Mouse (Mus musculus) embryonic facial prominence, embryonic 12.5 days (tissue): ENCODE measurements around the gene Snw1. TPM values are rescaled to one million over a fixed set of nuclear protein-coding genes. Genes with fewer than 3 reads are reported as not detected.

Experiments
- ATAC-seq: fragments of 200-750 bp; cut with Nextera tagmentation; 2 replicates; pipeline ENCODE4 v1.8.0; 2017; ENCODE audit not compliant: insufficient number of reproducible peaks, insufficient read depth, low FRiP score, low TSS enrichment
- H3K27ac ChIP-seq: fragments of 300-500 bp; sonication (generic); 2 replicates; pipeline ENCODE4 v1.5.1; 2016; ENCODE audit warnings: mild to moderate bottlenecking
- H3K27me3 ChIP-seq: fragments of 300-500 bp; sonication (generic); 2 replicates; pipeline ENCODE4 v1.6.1; 2016; ENCODE audit warnings: mild to moderate bottlenecking, moderate library complexity
- H3K36me3 ChIP-seq: fragments of 300-500 bp; sonication (generic); 2 replicates; pipeline ENCODE4 v1.6.1; 2016; ENCODE audit warnings: mild to moderate bottlenecking
- H3K4me1 ChIP-seq: fragments of 300-500 bp; sonication (generic); 2 replicates; pipeline ENCODE4 v1.6.1; 2016
- H3K4me2 ChIP-seq: fragments of 300-500 bp; sonication (generic); replicated peaks from 2 replicates; pipeline ENCODE4 v1.6.1; 2016; ENCODE audit warnings: mild to moderate bottlenecking, moderate library complexity
- H3K4me3 ChIP-seq: fragments of 300-500 bp; sonication (generic); 2 replicates; pipeline ENCODE4 v1.5.1; 2016; ENCODE audit warnings: mild to moderate bottlenecking
- H3K9ac ChIP-seq: fragments of 300-500 bp; sonication (generic); 2 replicates; pipeline ENCODE4 v1.6.1; 2016; ENCODE audit warnings: mild to moderate bottlenecking, moderate library complexity
- H3K9me3 ChIP-seq: fragments of 300-500 bp; sonication (generic); 2 replicates; pipeline ENCODE4 v1.6.1; 2016; ENCODE audit warnings: mild to moderate bottlenecking, moderate library complexity
- WGBS: fragments of 180-500 bp; shearing (Covaris S2); methylation state at CpG from one replicate; pipeline ENCODE4 v1.1.7; 2016; 5-methylcytosine and 5-hydroxymethylcytosine counted together
- polyA plus RNA-seq: library from polyadenylated mRNA; unstranded; fragments of >200 nt; fragmentation: Nextera tagmentation; extraction: Ambion mirVana; gene quantifications from 2 replicates; pipeline ENCODE4 v1.2.1, GENCODE M21; 2016

Gene Snw1
- polyA plus RNA-seq, 1 experiment from 2014 or later: 147 TPM

DNA sequence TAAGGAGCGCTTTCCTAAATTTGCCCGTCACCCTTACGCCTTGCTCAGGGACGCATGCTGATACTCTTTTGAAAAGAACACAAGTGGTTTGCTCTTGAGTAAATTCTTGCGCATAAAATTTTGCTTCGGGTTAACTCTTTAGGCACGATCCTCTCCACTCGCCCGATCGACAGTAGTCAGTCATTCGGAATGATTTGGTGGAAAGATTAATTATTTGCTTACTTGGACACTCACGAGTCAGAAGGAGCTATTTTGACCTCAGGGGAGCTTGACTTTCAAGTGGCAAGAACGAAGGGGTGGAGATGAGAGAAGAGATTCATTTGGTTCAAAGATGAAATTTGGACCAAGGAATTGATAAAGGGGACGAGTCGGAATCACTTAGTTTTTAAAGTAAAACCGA lies 27.9 kb downstream of the Snw1 start:
- Histone ChIP-seq H3K4me2 (peak overlapping the region; percentile 65), H3K27ac (no peak overlapping the region), H3K4me1 (peaks cover 17% of the 10 kb centered on the region), H3K27me3 (no peaks in the 10 kb centered on the region), H3K9me3 (no peaks in the 10 kb centered on the region), H3K36me3 (peaks cover 46% of the 10 kb centered on the region), H3K9ac (peak overlapping the region; percentile 91), H3K4me3 (peak overlapping the region; percentile 99)
- WGBS: 3% methylated on average over 16 of the region's 16 CpGs
- ATAC-seq: no peak

DNA sequence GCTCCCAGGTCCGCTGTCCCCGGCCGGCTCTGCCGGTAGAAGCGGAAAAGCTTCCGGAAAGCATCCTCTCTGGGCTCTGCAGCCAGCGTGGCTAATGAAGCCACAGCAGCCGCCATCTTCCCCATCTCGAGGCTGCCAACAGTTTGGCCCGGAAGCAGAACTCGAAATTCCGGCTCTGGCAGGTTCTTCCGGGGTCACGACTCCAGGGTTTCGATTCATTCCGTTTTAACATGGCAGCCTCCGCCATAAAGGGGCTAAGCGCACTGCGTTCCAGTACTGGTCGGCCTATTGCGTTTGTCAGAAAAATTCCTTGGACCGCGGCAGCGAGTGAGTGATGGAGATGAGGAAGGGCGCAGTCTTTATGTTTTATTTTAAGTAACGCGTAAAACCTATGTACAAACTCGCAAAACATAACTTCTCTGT lies 28.4 kb downstream of the Snw1 start, which contains the start of the genes Slirp and Alkbh1:
Slirp (plus strand) TSS at position 197 of the 423 bp plus-strand sequence.
Alkbh1 (minus strand) TSS at position 318 of the 423 bp plus-strand sequence.
- H3K27me3 ChIP-seq: no peaks in the 10 kb centered on the region
- H3K36me3 ChIP-seq: peaks cover 48% of the 10 kb centered on the region
- H3K4me3 ChIP-seq: peak within 1 kb of the TSS; percentile 99

DNA sequence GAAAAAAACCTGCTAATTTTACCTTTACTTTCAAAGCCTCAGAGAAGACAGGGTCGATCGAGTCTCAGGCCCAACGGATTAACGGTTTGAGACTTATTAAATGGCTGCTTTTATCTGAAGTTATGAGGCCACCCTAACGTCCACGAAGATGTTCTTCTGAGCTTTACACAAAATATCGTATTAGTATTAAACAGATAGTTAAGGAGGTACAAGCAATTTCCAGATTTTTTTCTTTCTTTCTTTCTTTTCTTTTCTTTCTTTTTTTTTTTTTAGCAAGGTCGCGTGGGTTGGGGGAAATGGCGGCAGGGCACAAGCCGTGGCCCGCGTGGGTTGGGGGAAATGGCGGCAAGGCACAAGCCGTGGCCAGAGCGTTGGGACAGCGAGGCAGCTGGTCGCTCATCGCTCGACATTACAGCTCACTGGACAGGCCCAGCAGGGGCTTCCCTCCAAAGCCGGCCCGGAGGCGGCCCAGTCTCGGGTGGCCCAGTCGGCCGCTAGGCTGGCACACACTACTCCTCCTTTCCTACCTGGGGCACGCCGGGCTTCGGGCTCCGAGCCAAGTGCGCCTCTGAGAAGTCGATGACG lies 28.9 kb downstream of the Snw1 start:
- WGBS: under 1% methylated on average over 33 of the region's 33 CpGs
- H3K4me3 ChIP-seq: peak overlapping the region; percentile 99
- no peaks in the 10 kb centered on the region for H3K9me3 ChIP-seq
- H3K27me3 ChIP-seq: no peaks in the 10 kb centered on the region
- H3K27ac ChIP-seq: peak overlapping the region; percentile 84
- peak overlapping the region; percentile 91 for H3K9ac ChIP-seq
- peak overlapping the region; percentile 65 for H3K4me2 ChIP-seq
- peaks cover 17% of the 10 kb centered on the region for H3K4me1 ChIP-seq
- ATAC-seq: peak; percentile 86
- H3K36me3 ChIP-seq: peaks cover 45% of the 10 kb centered on the region

More for the DNA sequence above, 28.4 kb downstream of the Snw1 start, which contains the start of the genes Slirp and Alkbh1:
- under 1% methylated on average over 28 of the region's 28 CpGs for WGBS
- Histone ChIP-seq H3K27ac (peak within 1 kb of the TSS; percentile 84), H3K9me3 (no peaks in the 10 kb centered on the region), H3K9ac (peak within 1 kb of the TSS; percentile 91), H3K4me1 (peaks cover 17% of the 10 kb centered on the region), H3K4me2 (peak within 1 kb of the TSS; percentile 65)
- ATAC-seq: peak; percentile 88

DNA sequence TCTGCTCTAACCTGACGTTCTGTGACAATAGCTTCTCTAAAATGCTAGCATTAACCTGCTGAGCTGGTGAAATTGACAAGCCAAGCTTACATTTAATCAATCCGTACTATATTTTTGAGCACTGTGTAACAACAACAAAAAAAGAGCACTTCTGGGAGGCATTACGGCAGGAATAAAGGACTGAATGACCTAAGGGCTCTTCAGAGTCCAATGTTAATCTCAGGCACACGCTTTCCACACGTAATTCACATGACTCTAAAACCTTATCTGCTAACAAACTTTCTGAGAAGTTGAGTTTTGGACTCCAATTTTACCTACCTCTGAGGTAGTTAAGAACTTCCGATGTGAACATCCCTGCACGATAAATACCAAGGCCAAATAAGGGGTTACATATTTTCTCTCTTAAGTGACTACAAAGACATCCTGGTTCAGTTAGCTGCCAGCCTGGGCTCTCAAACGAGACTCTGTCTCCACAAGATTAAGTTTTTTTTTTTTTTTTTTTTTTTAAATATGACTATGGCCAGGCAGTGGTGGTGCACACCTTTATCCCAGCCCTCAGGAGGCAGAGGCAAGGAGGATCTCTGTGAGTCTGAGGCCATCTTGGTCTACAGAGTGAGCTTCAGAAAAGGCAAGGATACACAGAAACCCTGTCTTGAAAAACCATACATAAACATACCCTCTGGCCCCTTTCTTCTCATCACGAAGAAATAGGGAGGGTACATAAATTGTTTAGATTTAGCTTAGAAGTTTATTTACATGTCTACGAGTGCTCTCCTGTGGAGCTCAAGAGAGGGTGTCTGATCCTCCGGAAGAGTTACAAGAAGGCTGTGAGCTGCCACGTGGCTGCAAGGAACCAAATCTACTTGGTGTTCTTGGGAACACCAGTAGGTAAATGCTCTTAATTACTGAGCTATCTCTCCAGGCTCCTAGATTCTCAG lies 29.6 kb downstream of the Snw1 start:
- no peak overlapping the region for H3K27ac ChIP-seq
- peaks cover 45% of the 10 kb centered on the region for H3K36me3 ChIP-seq
- peaks cover 17% of the 10 kb centered on the region for H3K4me1 ChIP-seq
- peak overlapping the region; percentile 99 for H3K4me3 ChIP-seq
- ATAC-seq: no peak
- peak overlapping the region; percentile 65 for H3K4me2 ChIP-seq
- peak overlapping the region; percentile 91 for H3K9ac ChIP-seq
- H3K27me3 ChIP-seq: no peaks in the 10 kb centered on the region
- H3K9me3 ChIP-seq: no peaks in the 10 kb centered on the region
- 26% methylated on average over 12 of the region's 12 CpGs for WGBS

DNA sequence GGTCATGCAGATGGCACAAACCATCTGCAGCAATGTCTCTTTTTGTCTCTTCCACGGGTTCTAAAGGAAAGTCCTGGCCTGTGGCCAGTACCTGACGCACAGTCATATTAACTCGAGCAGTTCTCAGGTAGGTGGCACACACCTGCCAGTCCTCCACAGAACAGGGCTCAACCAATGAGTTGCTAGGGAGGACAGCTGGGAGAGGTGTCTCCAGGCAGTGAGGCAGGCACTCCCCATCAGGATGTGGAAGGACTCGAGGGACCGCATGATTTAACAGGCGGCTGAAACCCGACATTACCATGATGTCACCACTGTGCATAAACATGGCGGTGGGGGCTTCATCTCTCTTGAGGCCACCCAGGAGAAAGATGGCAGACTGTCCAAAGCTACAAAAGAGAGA lies 43.2 kb downstream of the Snw1 start:
- H3K9me3 ChIP-seq: no peaks in the 10 kb centered on the region
- H3K4me2 ChIP-seq: no peak overlapping the region
- no peak overlapping the region for H3K4me3 ChIP-seq
- H3K27me3 ChIP-seq: no peaks in the 10 kb centered on the region
- H3K4me1 ChIP-seq: no peaks in the 10 kb centered on the region
- no peak overlapping the region for H3K27ac ChIP-seq
- H3K36me3 ChIP-seq: peaks cover 78% of the 10 kb centered on the region
- H3K9ac ChIP-seq: no peak overlapping the region
- 84% methylated on average over 8 of the region's 8 CpGs for WGBS
- ATAC-seq: no peak

DNA sequence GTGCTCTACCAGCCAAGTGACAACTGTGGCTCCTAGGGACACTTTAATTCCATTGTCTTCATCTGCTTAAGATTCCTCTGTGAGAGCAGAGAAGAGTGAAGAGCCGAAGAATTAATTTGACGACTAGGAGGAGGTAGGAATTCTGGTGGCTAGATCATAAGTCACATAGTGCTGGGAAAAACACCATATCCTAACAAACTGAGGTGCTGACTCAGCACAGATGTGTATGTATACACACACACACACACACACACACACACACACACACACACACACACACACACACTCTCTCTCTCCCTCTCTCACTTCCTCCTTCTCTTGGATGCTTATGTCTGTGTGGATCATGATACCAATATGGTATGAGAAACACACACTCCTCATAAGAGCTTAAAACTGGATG lies 43.8 kb downstream of the Snw1 start:
- WGBS: 93% methylated on average over 2 of the region's 2 CpGs
- no peak overlapping the region for H3K4me3 ChIP-seq
- no peak overlapping the region for H3K4me2 ChIP-seq
- no peak overlapping the region for H3K9ac ChIP-seq
- ATAC-seq: no peak
- no peak overlapping the region for H3K27ac ChIP-seq
- no peaks in the 10 kb centered on the region for H3K9me3 ChIP-seq
- H3K4me1 ChIP-seq: no peaks in the 10 kb centered on the region
- peaks cover 72% of the 10 kb centered on the region for H3K36me3 ChIP-seq
- H3K27me3 ChIP-seq: no peaks in the 10 kb centered on the region

DNA sequence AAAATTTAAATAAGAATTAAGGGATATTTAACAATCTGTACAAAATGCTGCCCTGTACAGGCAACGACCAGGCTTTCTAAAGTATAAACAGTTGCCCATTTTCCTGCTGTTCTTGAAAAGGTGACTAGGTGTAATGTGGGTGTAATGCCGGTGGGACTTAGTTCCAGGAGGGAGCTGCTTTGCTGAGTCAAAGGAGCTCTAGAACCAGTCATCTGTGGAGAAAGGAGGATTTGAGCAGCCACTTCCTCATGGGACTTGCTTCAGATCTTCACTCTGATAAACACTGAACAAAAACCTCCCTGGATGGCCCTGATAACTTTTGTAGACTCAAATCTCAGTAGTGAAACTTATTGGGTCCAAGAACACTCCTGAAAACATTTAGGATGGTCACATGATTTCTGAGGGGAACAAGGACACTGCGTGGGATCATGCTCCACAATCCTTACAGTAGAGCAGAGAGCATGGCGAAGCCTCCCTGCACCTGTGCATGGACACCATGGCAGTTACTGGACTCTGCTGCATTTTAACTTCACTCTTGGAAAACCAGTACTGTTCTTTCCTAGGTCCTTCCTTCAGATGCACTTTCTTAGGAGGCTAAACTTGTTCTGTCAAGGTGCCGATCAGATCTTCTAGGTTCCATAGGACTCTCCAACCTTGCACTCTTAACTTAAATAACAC lies 45.6 kb downstream of the Snw1 start:
- no peak for ATAC-seq
- H3K4me3 ChIP-seq: no peak overlapping the region
- WGBS: 94% methylated on average over 5 of the region's 5 CpGs
- no peaks in the 10 kb centered on the region for H3K9me3 ChIP-seq
- no peak overlapping the region for H3K27ac ChIP-seq
- no peaks in the 10 kb centered on the region for H3K27me3 ChIP-seq
- peaks cover 56% of the 10 kb centered on the region for H3K36me3 ChIP-seq
- no peak overlapping the region for H3K4me2 ChIP-seq
- H3K9ac ChIP-seq: no peak overlapping the region
- H3K4me1 ChIP-seq: no peaks in the 10 kb centered on the region

DNA sequence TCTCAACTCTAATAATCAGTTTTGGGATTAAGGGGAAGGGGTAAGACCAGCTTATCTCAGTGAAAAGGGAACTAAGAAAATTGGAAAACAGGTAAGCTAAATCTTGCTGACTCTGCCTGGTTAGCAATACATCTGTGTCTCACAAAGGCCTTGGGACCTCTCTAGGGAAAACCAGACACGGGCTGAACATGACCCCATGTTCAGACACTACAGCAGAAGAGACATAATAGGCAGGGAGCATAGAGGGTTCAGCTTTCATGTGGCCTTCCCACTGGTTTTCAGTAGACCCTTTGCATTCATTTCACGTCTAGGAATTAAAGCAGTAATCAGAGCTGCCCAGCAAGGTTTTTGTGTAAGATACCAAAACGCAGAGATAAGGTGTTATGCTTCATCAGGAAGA lies 47.6 kb downstream of the Snw1 start:
- no peak overlapping the region for H3K4me3 ChIP-seq
- no peaks in the 10 kb centered on the region for H3K4me1 ChIP-seq
- H3K4me2 ChIP-seq: no peak overlapping the region
- H3K9ac ChIP-seq: no peak overlapping the region
- no peak for ATAC-seq
- WGBS: 25% methylated on average over 3 of the region's 3 CpGs
- H3K27me3 ChIP-seq: no peaks in the 10 kb centered on the region
- no peaks in the 10 kb centered on the region for H3K9me3 ChIP-seq
- no peak overlapping the region for H3K27ac ChIP-seq
- peaks cover 37% of the 10 kb centered on the region for H3K36me3 ChIP-seq

DNA sequence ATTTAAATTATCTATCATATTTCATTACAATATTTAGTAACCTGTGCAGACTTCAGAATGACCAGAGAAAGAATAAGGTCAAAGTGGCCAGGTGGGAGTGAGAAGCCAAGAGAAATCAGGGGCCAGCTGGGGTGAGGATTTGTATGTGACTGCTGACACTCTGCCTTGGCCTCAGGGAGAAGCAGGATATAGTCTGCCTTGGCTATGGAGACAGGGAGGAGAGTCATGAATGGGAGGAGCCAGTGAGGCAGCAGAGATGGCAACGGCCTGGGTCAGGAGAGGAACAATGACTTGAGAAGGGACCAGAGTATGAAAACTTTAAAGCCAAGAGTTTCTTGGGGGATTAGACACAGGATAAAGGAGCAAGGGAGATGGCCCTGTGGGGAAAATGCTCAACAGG lies 48.4 kb downstream of the Snw1 start:
- no peak for ATAC-seq
- WGBS: 50% methylated on average over 1 of the region's 1 CpGs
- peaks cover 29% of the 10 kb centered on the region for H3K36me3 ChIP-seq

DNA sequence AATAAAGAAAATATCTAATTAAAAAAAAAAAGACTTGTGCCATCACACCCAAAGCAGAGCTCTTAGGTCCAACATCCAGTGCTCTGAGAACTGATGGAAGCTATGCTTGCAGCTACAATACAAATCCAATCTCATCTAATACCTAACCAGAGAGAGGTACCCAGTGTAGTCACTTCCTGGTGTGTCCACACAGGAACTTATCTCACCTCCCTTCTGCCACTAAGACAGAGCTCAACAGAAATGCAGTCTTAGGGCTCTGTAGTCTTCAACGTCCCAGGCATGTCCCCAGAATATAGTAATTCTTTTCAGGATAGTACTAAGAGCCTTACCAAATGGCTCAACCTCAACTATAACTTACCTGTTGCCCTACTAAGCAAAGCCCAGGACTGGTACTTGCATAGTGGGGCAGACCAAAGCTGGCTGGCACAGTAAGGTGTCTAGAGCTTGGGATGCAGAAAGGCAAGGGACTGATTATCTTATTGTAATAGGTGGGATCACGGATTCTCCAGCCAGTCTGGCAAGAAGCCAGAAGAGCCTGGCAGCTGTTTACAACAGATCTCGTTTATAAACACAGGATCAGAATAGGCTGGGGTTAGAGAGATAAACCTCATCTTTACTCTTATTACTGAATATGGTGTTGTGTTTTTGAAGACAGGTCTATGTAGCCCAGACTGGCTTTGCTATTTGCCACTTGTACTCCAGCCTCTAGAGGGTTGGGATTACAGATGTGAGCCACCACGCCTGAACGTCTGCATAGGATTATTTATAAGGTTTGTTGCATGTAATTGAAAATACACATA lies 50.2 kb downstream of the Snw1 start:
- no peaks in the 10 kb centered on the region for H3K9me3 ChIP-seq
- no peak overlapping the region for H3K27ac ChIP-seq
- H3K4me3 ChIP-seq: no peak overlapping the region
- WGBS: 84% methylated on average over 5 of the region's 5 CpGs
- no peak overlapping the region for H3K4me2 ChIP-seq
- ATAC-seq: no peak
- H3K36me3 ChIP-seq: peaks cover 12% of the 10 kb centered on the region
- H3K27me3 ChIP-seq: no peaks in the 10 kb centered on the region
- no peak overlapping the region for H3K9ac ChIP-seq
- no peaks in the 10 kb centered on the region for H3K4me1 ChIP-seq

More for the DNA sequence above, 48.4 kb downstream of the Snw1 start:
- H3K9me3 ChIP-seq: no peaks in the 10 kb centered on the region
- no peak overlapping the region for H3K9ac ChIP-seq
- H3K27ac ChIP-seq: no peak overlapping the region
- H3K4me1 ChIP-seq: no peaks in the 10 kb centered on the region
- no peak overlapping the region for H3K4me3 ChIP-seq
- H3K4me2 ChIP-seq: no peak overlapping the region
- H3K27me3 ChIP-seq: no peaks in the 10 kb centered on the region

DNA sequence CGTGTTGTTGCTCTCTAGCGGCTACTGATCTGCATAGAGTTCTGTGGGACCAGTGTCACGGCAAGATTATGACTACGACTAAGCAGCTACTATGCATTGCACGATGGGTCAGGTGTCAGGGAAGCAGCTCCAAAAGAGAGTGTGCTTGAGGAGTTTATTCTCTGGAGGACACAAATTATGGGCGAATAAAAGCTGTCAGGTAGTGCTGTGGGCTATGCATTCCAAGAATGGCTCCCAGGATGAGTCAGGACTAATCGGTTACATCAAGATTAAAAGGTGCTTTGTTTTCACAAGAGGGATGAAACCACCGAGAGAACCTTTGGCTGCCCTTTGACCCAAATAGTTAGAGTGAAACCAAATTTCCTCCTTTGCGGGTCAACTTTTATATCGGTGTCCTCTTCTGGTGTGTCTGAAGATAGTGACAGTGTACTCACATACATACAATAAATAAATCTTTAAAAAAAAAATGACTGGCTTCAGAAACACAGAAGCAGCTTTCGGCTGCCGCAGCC lies 52.0 kb downstream of the Snw1 start:
- no peaks in the 10 kb centered on the region for H3K27me3 ChIP-seq
- no peak overlapping the region for H3K9ac ChIP-seq
- H3K9me3 ChIP-seq: no peaks in the 10 kb centered on the region
- WGBS: 65% methylated on average over 12 of the region's 12 CpGs
- H3K27ac ChIP-seq: no peak overlapping the region
- H3K4me2 ChIP-seq: no peak overlapping the region
- H3K4me1 ChIP-seq: no peaks in the 10 kb centered on the region
- H3K4me3 ChIP-seq: no peak overlapping the region
- ATAC-seq: no peak
- H3K36me3 ChIP-seq: no peaks in the 10 kb centered on the region
